Mouse (Mus musculus) cerebellum, adult 2 months (tissue): Measurements from ENCODE around the gene Clnk.

Experiments
- CTCF ChIP-seq: fragments of 200-500 bp; IDR thresholded peaks from 2 replicates; pipeline ENCODE4 v1.5.1; 2011; ENCODE audit warnings: low read depth, mild to moderate bottlenecking, control low read depth, low read length, moderate library complexity, borderline replicate concordance; ENCODE audit not compliant: insufficient read depth
- POLR2A ChIP-seq: fragments of 200-500 bp; IDR thresholded peaks from 2 replicates; pipeline ENCODE4 v1.6.1; 2011; ENCODE audit warnings: low read length, control low read depth, borderline replicate concordance; ENCODE audit not compliant: insufficient read depth

- TF ChIP-seq POLR2A (no peak), CTCF (no peak)
Observed at GRCm38 (mm10) chr5:38689186-38689585, 187.4 kb downstream of the Clnk start.
